Mouse (Mus musculus) testis, adult 2 months (tissue): ENCODE results near the gene Ppm1h.

Source experiments
- CTCF ChIP-seq: fragments of 200-500 bp; IDR thresholded peaks from 2 replicates; pipeline ENCODE4 v1.5.1; 2012; ENCODE audit warnings: low read depth, mild to moderate bottlenecking, inconsistent platforms, low read length, moderate library complexity; ENCODE audit not compliant: control insufficient read depth, insufficient read depth, insufficient replicate concordance
- POLR2A ChIP-seq: fragments of 200-500 bp; IDR thresholded peaks from 2 replicates; pipeline ENCODE4 v1.6.1; 2012; ENCODE audit warnings: low read depth, mild to moderate bottlenecking, inconsistent platforms, low read length, moderate library complexity; ENCODE audit not compliant: control insufficient read depth

- no peak for TF ChIP-seq CTCF
- TF ChIP-seq POLR2A, result no peak
Measured at GRCm38 (mm10) chr10:122966421-122966820, 287.9 kb downstream of the Ppm1h start.
